Mouse (Mus musculus) kidney, adult 9 months (tissue): Measurements from ENCODE around the gene Esr1.

Experiments
- DNase-seq: peaks from one replicate; pipeline ENCODE4 v3.0.0; 2022

Esr1 gene

DNA sequence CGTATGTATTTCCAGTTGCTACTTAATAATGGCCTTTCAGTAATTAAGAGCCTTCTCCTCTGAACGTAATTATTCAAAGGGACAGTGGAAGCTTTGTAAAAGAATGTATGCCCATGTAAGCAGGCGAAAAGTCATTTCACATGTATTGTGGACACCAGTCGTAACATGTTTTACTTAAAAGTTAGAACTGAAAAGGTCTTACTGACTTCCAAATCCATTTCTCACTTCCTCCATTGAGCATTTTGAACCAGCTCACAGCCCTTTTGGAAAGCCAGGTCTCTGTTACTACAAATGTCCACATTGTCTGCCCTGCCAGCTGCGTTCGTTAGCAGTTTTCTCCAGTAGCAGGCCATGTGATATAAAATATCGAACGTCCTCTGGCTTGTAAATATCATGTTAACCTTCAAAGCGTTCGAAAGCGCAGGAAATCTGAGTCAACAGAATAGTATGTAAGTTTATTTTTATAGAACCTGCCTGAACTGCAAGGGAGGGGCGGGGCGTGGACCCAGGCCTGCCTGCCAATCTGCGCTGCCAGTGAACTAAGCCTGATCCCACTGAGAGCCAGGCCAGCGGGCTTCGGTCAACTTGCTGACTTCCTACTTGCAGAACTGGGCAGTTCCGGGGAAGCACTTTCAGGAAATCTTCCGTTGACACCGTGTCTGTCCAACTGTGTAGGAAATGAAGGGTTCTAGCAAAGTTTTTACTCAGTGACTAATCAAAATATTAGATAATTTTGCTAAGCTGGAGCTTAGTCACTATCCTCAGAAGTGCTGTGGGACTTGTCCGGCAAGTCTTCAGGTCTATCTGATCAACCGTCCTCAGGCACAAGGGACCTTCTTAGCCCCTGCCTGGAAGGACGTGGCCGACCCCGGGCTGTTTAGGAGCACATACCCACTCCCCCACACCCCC is 9.5 kb downstream of the Esr1 start:
- peak; percentile 73 for DNase-seq

DNA sequence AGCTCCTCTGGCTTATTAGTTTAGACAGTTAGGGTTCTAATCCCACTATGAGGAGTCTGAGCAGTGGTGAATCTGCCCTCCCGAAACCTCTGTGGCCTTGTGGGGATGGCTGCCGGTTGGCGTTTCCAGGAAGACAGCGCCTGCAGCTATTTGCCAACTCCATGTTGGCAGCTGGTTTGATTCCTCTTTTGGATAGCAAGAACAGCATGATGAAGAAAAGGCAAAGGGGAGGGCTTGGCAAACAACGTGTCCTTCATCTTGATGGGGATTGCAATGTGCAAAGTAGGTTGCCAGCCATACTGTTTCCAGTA is 10.1 kb downstream of the Esr1 start:
- no peak for DNase-seq

DNA sequence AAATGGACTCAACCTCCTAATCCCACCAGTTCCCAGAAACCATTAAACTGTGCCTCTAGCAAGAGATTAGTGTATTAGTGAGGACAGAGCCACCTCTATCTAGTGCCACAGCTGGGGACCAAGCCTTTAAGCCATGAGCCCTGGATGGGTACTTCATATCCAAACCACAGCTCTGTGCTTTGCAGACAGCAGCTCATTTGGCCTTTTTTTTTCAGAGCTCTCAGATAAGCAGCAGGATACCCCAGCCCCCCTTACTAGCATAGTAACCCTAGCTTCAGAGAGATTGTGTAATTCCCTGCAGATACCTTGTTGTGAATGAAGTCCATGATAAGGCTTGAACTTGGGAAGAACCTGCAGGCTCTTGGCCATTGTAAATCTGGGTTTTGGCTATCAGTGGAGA is 11.9 kb downstream of the Esr1 start:
- no peak for DNase-seq

DNA sequence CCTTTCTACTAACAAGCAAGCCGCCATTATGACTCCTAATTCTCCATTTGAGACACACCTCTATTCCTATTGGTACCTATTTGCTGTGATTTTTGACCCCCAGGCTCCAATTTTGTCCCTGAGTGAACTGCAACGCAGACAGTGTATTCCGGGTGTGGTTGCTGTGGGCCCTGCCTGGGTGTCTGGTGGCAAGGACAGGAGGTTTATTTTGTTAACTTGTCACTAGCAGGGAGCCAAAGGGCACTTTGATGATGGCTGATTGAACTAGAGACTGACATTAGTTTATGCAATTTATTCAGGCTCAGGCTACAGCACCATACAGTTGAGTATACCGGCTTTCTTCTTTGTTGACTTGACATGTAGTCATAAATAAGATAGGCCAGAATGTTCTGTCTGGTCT is 13.2 kb downstream of the Esr1 start:
- peak; percentile 66 for DNase-seq

DNA sequence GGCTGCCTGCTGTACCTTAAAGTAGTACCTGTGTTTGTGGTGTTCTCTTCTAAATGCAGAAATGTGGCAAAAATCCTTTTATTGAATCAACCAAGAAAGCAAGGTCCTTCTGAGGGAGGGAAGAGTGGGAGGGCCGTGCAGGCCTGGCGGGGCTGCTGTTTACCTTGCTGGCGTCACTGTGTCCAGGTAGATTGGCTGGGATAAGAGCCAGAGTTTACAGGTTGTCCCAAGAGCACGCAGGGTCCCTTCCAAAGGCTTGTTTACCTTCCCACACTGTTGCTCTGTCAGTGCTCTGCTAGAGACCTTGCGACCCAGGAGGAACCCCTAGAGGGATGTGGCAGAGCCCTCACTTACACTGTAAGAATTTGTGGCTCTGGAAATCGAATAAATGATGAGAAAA is 13.9 kb downstream of the Esr1 start:
- DNase-seq = no peak

DNA sequence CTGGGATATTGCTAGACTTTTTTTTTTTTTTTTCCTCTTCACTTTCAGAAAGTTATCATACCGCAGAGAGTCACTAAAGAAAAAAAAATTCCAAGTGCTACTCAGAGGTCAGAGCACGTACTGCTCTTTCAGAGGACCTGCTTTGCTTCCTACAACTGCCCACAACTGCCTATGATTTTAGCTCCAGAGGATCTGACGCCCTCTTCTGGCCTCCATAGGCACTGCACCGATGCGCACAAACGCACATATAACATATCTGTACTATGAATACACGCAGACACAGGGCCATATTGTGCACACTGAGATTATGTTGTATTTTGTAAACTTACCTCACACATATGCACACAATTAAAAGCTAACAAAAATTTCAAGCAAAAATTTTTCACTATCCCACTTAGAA is 15.0 kb downstream of the Esr1 start:
- DNase-seq = peak; percentile 48

DNA sequence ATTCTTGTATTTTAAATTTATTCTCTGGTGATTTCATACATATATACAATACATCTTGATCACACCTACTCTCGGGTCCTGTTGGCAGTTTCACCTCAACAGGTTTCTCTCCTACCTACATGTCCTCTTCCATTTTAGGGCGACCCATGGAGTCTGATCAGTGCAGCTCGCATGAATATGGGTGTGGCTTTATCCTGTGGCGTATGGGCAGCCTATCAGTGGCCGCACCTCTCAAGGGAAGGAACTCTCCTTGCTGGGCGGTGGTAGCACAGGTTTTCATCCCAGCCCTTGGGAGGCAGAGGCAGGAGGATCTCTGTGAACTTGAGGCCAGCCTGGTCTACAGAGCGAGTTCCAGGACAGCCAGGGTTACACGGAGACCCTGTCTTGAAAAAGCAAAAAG is 15.6 kb downstream of the Esr1 start:
- no peak for DNase-seq

DNA sequence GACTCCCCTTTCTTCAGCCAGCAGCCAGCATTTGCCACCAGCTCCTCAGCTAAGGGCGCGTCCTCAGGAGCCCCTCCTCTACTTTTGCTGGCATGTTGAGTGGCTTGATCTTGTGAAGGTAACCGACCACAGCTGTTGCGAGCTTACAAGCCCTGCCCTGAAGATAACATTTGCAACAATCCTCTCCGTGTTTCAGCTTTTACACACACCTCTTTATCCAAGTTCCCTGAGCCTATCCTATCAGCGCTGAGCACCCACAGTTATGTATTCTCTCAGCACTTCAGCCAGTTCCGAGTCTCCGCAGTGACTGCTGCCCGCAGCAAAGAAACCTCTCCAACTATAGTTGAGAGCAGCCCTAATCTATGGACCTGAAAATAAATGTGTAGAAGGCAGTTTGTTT is 16.0 kb downstream of the Esr1 start:
- no peak for DNase-seq

DNA sequence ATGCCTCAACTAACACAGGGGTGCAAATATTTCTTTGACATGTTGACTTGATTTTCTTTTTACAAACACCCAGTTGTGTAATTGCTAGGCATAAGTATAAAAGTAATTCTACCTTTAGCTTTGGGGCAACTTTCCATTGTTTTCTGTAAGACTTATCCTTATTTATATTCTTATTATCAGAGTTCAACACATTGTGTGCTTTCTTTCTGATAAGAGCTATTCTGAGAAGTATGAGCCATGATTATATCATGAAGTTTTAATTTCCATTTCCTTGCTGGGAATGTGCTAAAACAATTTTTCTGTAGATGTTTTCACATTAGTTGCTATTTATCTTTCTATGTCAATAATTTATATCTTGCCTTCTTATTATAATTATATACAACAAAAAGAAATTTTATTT is 17.9 kb downstream of the Esr1 start:
- no peak for DNase-seq

DNA sequence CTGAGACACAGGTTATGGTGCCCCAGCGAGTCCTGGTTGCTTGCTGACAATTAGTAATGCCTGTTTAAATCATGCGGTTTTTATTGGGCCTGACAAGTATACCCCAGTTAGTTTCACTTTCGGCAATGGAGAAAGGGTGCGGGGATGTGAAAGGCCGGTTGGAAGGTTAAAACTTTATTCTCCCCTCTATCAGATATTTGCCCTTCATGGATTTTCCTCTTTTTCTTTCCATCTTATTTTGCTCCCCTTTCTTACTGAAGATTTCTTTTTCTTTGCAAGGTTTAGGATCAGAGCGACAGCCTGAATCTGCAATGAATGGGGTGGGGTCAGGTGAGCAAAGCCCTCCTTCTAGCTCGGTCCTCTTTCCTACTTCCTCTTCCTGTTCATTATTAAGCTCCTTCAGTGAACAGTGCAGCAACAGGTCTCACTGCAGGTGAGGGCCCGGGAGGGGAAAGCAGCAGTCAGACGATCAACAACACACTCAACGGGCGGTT is 20.9 kb downstream of the Esr1 start:
- no peak for DNase-seq

DNA sequence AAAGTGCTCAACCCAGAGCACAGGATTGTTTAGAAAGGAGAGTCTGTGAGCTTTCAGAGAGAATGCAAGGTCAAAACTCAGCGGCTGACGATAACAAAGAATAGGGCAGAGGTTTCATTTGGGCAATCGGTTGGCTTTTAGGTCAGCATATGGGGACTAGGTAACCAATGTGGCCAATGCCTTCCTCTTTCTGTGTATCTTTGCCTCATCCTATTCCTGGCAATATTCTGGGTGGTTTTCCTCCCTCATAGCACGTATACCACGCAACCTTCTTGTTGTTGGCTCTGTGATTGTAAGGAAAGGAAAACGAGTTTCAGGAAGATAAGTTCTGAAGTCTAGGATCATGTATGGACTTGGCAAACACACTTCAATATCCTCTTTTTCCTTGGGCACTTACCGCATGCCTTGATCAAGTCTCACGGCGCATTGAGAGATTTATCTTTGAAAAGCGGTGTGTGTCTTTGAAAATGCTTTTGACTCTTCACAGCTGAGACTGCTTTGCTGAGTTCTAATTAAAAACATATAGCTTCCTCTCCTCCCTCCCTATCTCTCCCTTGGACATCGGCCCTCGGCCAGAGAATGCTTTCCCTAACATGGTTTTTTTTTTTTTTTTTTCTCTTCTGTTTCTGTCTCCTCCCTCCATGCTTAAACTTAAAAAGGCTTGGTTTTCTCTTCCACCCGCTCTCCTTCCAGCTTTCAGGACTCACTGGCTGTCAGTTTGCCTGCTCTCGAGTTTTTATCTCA is 22.1 kb downstream of the Esr1 start:
- no peak for DNase-seq

DNA sequence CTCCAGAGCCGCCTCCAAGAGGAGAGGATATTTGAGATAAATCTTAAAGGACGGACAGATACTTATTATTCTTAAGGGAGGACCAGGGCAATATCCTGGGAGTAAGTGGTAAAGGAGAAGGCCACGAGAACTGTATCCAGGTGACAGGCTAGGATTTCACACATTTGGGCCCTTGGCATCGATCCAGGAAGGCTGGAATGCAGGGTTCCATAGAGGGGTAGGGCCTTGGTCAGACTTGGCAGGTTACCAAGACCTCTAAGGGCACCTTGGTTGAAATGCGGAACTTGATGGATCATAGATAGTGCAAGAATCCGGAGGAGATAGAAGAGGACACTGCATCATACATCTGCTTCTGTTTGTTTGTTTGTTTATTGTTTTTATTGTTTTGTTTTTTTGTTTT is 24.3 kb downstream of the Esr1 start:
- no peak for DNase-seq

DNA sequence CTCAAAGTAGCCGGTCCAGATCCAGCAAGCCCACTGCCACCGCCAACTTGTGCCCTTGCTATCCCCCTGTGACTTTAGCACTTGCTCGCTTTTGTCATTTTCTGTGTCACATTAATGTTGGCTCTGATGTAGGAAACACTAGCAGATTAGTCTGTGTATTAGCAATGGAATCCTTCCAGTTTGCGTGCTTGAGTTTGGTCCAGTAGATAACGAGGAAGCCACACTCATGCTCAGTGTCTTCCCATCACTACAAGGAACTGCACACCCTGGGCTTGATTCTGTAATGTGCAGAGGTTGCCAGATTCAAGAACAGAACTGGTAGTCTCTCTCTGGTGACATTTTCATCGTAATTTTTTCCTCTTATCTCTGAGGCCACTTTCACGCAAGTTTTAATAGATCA is 34.7 kb downstream of the Esr1 start:
- no peak for DNase-seq

DNA sequence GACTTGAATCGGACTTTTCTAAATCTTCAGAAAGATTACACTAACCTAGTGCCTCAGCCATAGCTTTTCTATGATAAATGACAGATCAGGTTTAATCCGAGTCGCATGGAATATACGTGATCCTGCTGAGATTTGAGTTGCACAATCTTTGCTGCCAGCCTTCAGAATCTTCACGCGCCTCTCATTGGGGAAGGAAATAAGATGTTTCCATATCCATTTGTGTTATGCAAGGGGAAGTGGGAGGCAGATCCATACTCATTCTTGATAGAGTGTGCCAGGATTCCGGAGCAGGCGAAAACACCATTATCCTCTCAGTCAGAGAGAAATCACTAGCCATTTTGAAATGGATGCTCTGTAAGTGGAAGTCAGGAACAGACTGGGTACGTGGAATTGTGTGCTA is 35.5 kb downstream of the Esr1 start:
- no peak for DNase-seq

DNA sequence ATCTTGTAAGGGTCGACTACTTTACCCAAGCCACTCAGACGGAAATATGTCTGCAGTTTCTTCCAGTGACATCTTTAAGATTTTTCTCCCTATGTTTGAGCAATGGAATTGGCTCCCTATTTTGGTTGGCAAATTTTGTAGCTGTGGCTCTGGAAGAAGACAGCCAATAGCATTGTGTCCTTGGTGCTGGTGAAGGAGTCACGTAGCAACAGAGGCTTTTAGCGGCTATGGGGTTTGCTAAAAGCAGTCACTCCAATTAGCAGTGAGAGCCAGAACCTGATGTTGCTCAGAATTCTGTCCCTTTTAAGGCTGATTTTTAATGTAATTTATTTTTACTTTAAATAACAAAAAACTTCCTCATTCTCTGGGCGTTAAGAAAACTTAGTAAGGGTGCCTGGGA is 54.0 kb downstream of the Esr1 start:
- no peak for DNase-seq

DNA sequence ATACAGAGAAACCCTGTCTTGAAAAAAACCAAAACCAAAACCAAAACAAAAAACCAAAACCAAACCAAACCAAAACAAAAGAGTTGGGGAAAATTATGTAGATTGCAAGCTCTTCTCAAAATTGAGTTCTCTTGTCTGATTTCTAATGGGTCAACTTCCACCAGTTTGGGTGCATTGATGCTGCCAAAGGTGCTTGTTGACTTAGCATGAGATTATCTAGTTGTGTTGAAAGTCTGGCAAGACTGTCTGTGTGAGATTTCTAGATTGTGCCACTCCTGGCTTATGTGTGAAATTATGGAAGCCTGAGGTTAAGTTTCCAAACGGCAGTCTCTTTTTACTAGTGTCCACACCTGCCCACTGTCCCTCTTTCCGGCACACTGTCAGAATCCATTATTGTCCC is 55.6 kb downstream of the Esr1 start:
- no peak for DNase-seq

DNA sequence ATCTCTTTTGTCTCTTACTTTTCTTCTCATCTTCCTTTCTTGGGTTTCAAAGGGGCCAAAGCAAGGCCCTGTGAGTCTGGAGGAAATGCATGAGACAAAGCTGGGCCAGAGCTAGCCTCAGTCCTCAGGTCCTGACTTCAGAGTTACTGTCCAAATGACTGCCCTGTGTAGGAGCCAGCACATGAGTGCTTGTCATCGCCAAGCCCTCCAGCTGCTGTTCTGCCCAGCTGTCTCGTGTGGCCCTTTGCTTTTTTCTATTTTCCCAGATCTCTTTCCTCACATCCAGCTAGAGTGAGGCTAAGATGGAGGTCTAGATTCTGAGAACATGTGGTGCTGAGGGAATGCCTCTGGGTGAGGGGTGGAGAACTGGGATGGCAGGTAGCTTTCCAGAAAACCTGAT is 58.7 kb downstream of the Esr1 start:
- no peak for DNase-seq

DNA sequence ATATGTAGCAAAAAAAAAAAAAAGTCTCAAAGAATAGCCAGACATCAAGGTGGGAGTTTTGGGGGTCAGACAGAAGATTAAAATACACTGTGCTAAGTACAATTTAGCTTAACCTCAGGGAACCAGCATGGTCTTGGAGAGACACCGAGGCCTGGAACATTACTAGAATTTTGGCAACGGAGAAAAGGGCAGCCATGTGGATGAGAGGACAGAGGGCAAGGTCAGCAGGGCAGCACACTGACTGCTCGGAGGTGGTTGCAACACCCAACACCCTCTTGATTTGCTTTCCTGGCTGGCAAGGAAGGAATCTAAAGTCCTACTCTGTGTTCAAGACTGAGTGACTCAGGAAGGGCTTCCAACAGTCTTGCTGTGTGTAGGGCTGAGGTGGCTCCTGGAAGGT is 60.5 kb downstream of the Esr1 start:
- peak; percentile 81 for DNase-seq

DNA sequence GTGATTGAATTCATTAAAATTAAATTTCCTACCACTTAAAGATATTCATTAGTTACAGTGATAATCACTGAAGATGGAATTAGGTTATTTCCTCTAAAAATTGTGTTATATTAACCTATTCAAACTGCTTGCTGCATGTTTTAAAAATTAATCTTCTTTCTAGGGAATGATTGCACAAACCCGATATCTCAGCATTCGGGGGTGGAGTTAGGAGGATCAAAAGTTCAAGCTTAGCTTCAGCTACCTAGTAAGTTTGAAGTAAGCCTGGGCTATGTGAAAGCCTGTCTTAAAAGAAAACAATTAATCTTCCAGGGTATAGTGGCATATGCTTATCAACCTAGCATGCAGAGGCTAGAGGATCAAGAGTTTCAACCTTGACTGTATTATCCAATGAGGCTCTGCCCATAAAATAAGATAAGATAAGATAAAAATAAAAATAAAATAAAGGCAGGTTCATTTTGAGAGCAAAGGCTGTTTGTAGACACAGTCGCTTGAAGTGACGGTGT is 62.0 kb downstream of the Esr1 start:
- DNase-seq = peak; percentile 59

DNA sequence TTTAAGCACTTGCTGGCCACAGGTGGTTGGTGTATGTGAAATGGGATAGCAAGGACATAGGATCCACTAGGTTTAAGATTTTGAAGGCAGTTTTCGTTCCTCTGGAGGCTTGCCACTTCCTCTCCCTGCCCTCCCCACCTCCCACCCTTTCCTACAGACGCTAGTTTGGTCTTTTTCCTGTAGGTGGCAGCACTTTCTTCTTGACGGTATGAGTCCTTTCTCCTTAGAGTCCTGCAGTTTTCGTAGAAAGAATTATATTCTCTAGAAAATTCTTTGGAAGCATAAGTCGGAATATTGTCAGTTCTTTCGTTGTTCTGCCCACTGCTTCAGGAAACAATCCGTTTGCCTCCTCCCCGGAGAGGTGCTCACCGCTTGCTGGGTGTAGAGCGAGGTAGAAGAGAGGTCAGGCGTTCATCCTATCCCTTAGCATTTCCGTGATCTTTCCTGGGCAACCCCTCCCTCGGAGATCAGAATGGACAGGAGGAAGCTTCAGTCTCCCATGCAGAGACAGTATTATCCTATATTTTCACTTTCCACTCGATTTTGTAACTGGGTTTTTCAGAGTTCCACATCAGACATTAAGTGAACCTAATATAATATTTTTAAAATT is 63.7 kb downstream of the Esr1 start:
- peak; percentile 65 for DNase-seq

DNA sequence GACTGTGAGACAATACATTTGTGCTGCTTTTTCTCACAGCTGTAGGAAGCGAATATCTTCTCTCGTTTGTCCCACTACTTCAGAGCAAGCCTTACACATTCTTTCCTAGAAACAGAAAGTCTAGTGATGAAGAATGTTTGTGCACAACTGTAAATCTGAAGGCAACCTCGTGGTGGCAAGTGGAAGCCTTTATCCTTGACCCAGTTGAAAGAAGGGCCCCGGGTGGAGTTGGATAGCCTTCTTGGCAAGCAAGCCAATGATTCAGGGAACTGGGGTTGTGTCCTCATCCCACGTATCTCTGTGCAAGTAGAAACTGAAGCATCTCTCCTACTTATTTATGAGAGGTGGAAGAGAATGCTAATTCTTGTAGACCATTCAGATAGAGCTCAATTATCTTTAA is 71.7 kb downstream of the Esr1 start:
- no peak for DNase-seq

DNA sequence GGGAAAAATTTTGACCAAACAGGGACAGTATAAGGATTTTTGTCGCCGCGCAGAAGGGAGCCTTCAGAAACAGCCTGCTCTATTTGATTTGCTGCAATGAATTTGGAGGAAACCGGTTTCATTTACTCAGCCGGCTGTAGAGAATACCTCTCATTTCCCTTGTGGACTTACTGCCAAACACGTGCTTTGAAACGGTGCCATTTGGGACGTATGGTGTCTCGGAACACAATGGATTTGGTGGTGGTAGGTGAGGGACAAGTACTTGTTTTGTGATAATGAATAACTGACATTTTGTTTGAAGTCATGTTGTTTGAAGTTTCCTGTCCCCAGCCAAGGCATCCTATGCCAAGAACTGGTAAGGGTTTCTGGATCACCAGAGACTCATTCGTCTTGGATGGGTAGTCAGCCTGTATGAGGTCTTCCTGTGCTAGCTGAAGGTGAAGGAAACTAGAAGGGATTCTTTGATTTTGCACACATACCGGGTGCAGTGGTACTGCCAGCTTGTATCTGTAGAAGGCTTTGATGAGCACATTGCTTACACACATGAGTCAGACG is 72.4 kb downstream of the Esr1 start:
- peak; percentile 74 for DNase-seq

DNA sequence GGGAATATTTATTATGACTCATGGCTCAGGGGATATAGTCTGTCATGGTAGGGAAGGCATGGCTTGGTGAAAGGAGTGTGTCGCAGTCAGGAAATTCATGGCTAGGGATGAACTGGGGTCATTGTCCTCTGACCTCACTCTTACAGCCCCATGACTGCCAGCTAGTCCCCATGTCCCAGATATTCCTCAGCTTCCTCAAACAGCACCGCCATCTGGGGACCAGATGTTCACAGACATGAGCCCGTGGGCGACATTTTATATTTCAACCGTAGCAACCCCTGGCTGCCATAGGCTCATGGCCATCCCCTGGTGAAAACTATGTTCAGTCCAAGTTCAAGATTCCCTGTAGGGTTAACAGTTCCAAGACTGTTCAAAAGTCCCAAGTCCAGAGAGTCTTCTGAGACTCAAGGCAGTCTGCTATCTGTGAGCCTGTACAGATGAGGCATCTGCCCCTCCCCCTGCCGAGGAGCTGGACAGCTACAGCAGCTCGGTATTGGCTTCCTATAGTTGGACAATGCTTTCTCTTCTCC is 83.0 kb downstream of the Esr1 start:
- DNase-seq = peak; percentile 31
